In genomic region chr2:38691542-38691941, GRCm38 (mm10) we compare ENCODE assay signal across 10 mouse cellular contexts. TPM values are rescaled to one million over a fixed set of nuclear protein-coding genes. Genes with fewer than 3 reads are reported as not detected.
DNase-seq lines count a peak whose midpoint lies in the region; ATAC-seq lines count a peak whose summit lies in the region.
"Had no signal": no experiment of that assay in that cellular context is flagged by ENCODE, and none has a peak within 500 bp of the region (broad histone marks: within the 10 kb centered on the region; RNA-seq: fewer than 3 reads in every experiment).

No protein-coding gene starts in this region.

- no peak overlapping the region for H3K4me2 ChIP-seq in kidney, embryonic 15.5 days
- H3K4me2 ChIP-seq in liver, embryonic 13.5 days = no peak overlapping the region
- H3K4me2 ChIP-seq: embryonic facial prominence, embryonic 13.5 days; lung, embryonic 15.5 days had no signal

- WGBS in kidney, embryonic 15.5 days = 16% methylated on average over 8 of the region's 8 CpGs
- 8% methylated on average over 8 of the region's 8 CpGs for WGBS in liver, embryonic 13.5 days (ENCODE audit: insufficient replicate concordance)

- H3K27me3 ChIP-seq in kidney, embryonic 15.5 days = peaks cover 32% of the 10 kb centered on the region
- peaks cover 63% of the 10 kb centered on the region for H3K27me3 ChIP-seq in liver, embryonic 13.5 days

- no peaks in the 10 kb centered on the region for H3K36me3 ChIP-seq in kidney, embryonic 15.5 days
- no peaks in the 10 kb centered on the region for H3K36me3 ChIP-seq in liver, embryonic 13.5 days
- H3K36me3 ChIP-seq: embryonic facial prominence, embryonic 13.5 days; lung, embryonic 15.5 days had no signal

- DNase-seq in kidney, adult 11 months = peak; percentile 25
- DNase-seq in A20 (ENCODE audit: low read depth, low spot score) (peak; percentile 53), R1 (ENCODE audit: low read depth, low spot score) (peak; percentile 86)
- peak; percentile 64 for DNase-seq in embryo, embryonic 10.5 days (ENCODE audit: low spot score)
- DNase-seq in liver, embryonic 13.5 days = peak; percentile 22
- peak; percentile 56 for DNase-seq in thymus, postnatal 14 days
- DNase-seq in layer of hippocampus, postnatal 36 days = no peak

- H3K4me1 ChIP-seq in kidney, embryonic 15.5 days = peaks cover 10% of the 10 kb centered on the region
- H3K4me1 ChIP-seq in liver, embryonic 13.5 days (replicated peaks) = peaks cover 7% of the 10 kb centered on the region

- H3K9me3 ChIP-seq in kidney, embryonic 15.5 days (replicated peaks) = no peaks in the 10 kb centered on the region
- no peaks in the 10 kb centered on the region for H3K9me3 ChIP-seq in liver, embryonic 13.5 days (replicated peaks)
- H3K9me3 ChIP-seq: embryonic facial prominence, embryonic 13.5 days; lung, embryonic 15.5 days had no signal

- no peak overlapping the region for H3K9ac ChIP-seq in kidney, embryonic 15.5 days
- no peak overlapping the region for H3K9ac ChIP-seq in liver, embryonic 13.5 days
- H3K9ac ChIP-seq: embryonic facial prominence, embryonic 13.5 days; lung, embryonic 15.5 days had no signal

- H3K4me3 ChIP-seq in kidney, embryonic 15.5 days (replicated peaks) = no peak overlapping the region
- H3K4me3 ChIP-seq in liver, embryonic 13.5 days (replicated peaks) = no peak overlapping the region
- H3K4me3 ChIP-seq: embryonic facial prominence, embryonic 13.5 days; lung, embryonic 15.5 days had no signal

- no peak overlapping the region for H3K27ac ChIP-seq in kidney, embryonic 15.5 days
- H3K27ac ChIP-seq in liver, embryonic 13.5 days = no peak overlapping the region
- H3K27ac ChIP-seq: embryonic facial prominence, embryonic 13.5 days; lung, embryonic 15.5 days had no signal

- ATAC-seq in kidney, embryonic 15.5 days (replicated peaks; ENCODE audit: low FRiP score) = no peak
- no peak for ATAC-seq in liver, embryonic 13.5 days (ENCODE audit: low read depth)

RNA-seq across cellular contexts. Expression of gene Nr5a1, which starts 22.8 kb away (rescaled TPM):
- 1.3 and 3.4 TPM in 2 replicates for polyA plus RNA-seq in kidney, embryonic 15.5 days (2015; fragmentation: Nextera tagmentation; extraction: Ambion mirVana)
- polyA plus RNA-seq in liver, embryonic 13.5 days (2015; fragmentation: Nextera tagmentation; extraction: Ambion mirVana) = not detected in 2 replicates
- not detected for total RNA-seq in layer of hippocampus, postnatal 36 days (2021)

RNA-seq across cellular contexts. Expression of gene Psmb7, which starts 47.7 kb away (rescaled TPM):
- 270 and 278 TPM in 2 replicates for polyA plus RNA-seq in kidney, embryonic 15.5 days (2015; fragmentation: Nextera tagmentation; extraction: Ambion mirVana)
- 213 and 227 TPM in 2 replicates for polyA plus RNA-seq in liver, embryonic 13.5 days (2015; fragmentation: Nextera tagmentation; extraction: Ambion mirVana)
- total RNA-seq in layer of hippocampus, postnatal 36 days (2021) = 100 to 1,000 TPM; 202 to 214 TPM

Comparison
In these comparisons a context has a peak if more than half of its experiments do, and no peak if none do; other contexts are left out.
1. DNase-seq: peak in kidney, adult 11 months (single experiment), A20 (single experiment), R1 (single experiment), embryo, embryonic 10.5 days (single experiment), liver, embryonic 13.5 days (single experiment) and thymus, postnatal 14 days (single experiment); none in layer of hippocampus, postnatal 36 days (0 of 2).